Mouse (Mus musculus) neutrophil, adult 5-6 weeks (primary cell): ENCODE measurements around the gene Slit3. TPM values are rescaled to one million over a fixed set of nuclear protein-coding genes. Genes with fewer than 3 reads are reported as not detected.

Experiments
- ATAC-seq: fragments of 151-379, 151-347 bp; 2 replicates; pipeline ENCODE4 v1.8.0; 2017; ENCODE audit warnings: mild to moderate bottlenecking, moderate TSS enrichment; ENCODE audit not compliant: insufficient number of reproducible peaks, poor library complexity, low FRiP score, severe bottlenecking; ENCODE audit errors: extremely low read depth
- total RNA-seq: library from RNA; stranded (forward); fragments of 200-1000 nt; gene quantifications from 2 replicates; pipeline ENCODE4 v1.2.3, GENCODE M21; 2017

Slit3 gene
- not detected in 2 replicates for total RNA-seq

DNA sequence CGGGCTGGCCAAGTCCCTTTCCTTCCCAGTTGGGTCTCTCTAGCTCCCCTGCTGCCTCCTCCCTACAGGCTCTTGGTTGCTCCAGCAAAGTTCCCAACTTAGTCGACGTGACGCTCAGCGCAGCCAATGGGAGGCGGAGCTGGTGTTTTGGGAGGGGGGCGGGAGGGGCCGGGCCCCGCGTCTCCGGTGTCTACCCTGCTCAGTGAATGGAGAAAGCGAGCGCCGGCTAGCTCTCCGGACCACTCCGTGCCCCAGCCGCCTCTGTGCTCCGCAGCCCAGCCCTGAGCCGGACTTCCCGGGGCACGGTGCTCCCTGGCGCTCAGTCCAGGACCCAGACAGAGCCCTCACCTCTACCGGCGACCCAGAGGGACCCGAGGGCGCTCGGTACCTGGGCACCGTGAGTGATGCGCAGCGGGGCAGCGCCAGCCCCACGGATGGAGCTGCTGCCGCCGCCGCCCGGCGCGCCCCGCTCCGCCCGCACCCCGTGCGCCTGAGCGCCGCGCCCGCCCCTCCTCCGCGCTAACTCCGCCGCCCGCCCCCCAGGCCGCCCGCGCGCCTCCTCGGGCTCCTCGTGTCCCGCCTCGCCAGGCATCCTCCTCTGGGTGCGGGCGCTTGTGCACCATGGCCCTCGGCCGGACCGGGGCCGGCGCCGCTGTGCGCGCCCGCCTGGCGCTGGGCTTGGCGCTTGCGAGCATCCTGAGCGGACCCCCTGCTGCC is at the start of gene Slit3:
Slit3 (plus strand) TSS at position 331 of the 717 bp plus-strand sequence.
- no peak for ATAC-seq

DNA sequence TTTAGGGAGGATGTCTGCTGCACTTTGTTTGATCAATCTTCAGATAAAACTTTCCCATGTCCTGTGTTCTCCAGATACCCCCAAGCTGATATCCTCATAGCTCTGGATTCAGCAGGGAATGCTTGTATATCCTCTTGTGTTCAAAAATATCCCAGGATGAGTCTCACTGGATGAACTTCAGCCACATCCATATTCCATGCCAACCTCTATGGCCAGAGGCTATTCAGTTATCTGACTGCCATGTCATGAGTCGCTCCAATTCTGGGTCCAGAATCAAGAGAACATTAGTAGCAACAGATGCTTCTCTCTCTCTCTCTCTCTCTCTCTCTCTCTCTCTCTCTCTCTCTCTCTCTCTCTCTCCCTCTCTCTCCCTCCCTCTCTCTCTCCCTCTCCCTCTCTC is 49.6 kb upstream of the Slit3 start:
- ATAC-seq: no peak

DNA sequence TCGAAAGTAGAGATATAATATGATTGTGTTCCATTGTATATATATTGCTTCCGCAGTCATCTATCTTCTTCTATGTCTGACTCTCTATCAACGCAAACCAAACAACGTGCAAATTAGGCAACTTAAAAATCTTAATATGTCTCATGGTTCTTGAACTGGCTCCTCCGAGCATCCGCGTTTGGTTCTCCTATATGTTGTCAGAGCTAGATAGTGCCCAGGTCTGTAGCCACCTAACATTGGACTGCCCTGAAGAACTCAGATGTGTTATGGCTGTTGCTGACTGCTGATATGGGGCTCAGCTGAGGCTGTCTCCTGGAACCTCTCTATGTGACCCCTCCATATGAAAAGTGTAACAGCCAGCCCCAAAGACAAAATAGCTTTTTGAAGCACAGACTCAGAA is 45.6 kb upstream of the Slit3 start:
- no peak for ATAC-seq

DNA sequence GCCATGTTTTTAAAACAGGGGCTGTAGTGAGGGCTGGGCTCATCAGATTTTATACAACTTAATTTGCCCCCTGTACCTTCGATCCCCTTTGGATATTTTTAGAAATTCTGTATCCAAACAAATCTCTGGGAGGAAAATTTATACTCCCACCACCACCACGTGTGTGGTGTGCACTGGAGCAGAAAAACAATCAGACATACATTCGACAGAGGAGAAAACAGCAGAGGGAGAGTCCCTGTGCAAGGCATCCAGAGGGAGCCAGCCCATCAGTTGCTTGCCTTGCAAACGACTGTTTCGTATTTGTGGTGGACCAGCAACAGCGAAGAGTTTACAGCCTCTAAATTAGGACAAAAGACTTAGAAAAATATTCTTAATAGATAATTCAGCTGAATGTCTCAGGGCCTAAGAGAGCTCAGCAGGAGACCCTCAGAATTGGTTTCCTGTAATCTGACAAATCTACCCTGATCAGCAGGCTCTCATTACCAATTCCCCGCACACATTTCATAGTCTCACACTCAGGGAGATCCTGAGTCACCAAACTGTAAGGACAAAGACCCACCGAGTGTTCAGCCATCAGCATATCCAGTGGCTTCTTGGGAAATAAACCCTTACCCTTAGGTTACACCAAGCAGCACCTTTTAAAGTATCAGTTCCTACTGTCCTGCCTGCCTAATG is 40.4 kb upstream of the Slit3 start:
- no peak for ATAC-seq

GRCm38 (mm10) chr11:35082297-35082696 is 38.7 kb upstream of the Slit3 start:
- no peak for ATAC-seq

- ATAC-seq: no peak
Observed at GRCm38 (mm10) chr11:35083049-35083448, 38.0 kb upstream of the Slit3 start.

- no peak for ATAC-seq
Observed at GRCm38 (mm10) chr11:35085351-35085750, 35.7 kb upstream of the Slit3 start.

DNA sequence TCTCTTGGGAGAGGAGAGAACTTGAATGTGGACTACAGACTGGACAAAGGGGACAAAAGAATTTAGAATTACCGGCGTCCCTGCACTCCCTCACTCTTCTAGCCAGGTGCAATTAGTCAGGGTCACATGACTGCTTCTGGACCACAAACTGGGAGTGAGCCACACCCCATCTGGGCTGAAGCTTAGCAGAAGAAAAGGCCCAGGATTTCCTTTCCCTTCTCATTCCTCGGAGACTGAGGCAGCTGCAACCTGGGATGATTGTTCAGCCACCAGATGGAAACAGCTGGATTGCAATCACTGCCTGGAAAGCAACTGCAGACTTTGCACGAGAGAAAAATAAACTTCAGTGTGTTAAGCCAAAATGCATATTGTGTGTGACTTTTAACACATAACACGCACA is 35.0 kb upstream of the Slit3 start:
- no peak for ATAC-seq

- ATAC-seq: no peak
Observed at GRCm38 (mm10) chr11:35087454-35087853, 33.6 kb upstream of the Slit3 start.

GRCm38 (mm10) chr11:35088136-35088535 is 32.9 kb upstream of the Slit3 start:
- ATAC-seq: no peak

- peak; percentile 97 for ATAC-seq
Observed at GRCm38 (mm10) chr11:35090629-35091335, 30.2 kb upstream of the Slit3 start.

GRCm38 (mm10) chr11:35096538-35096937 is 24.5 kb upstream of the Slit3 start:
- no peak for ATAC-seq

- ATAC-seq: no peak
Observed at GRCm38 (mm10) chr11:35109781-35110180, 11.2 kb upstream of the Slit3 start.

DNA sequence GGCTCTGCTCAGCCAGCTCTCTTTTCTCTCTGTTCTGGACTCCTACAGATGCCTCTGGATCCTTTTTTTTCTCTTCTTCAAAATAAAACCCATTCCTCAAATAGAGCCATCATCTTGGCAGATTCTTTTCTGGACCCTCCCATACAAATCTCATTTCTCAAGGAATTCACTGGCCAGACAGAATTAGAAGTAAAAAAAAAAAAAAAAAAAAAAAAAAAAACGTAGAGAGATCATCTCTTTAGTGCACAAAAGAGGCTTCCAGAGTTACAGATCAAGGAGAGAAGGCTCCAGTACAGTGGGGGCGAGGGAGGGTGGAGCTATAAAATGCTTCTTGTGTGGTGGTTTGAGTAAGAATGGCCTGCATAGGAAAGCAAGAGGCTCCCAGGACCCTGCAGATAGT is 10.2 kb upstream of the Slit3 start:
- no peak for ATAC-seq

DNA sequence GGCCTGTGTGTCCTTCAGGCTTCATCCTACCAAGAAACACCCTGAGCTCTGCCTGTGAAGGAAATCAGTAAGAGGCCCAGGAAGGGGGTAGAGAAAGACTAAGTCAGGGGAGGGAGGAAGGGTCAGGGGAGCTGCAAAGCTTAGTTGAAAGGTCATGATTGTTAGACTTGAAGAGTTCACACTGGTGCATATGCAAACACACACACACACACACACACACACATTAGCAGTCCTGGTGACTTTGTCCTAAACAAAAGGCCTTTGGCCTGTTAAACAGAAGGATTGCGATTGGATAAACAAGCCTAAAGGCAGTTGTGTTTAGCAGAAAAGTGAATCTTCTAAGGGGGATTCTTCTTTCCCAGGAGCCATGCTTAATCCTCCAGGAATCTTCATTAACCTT is 7.7 kb upstream of the Slit3 start:
- no peak for ATAC-seq

- no peak for ATAC-seq
Observed at GRCm38 (mm10) chr11:35116436-35116835, 4.6 kb upstream of the Slit3 start.

- no peak for ATAC-seq
Observed at GRCm38 (mm10) chr11:35117871-35118270, 3.2 kb upstream of the Slit3 start.

- no peak for ATAC-seq
Observed at GRCm38 (mm10) chr11:35118731-35119130, 2.3 kb upstream of the Slit3 start.

GRCm38 (mm10) chr11:35119360-35119759 is 1.7 kb upstream of the Slit3 start:
- ATAC-seq: no peak

DNA sequence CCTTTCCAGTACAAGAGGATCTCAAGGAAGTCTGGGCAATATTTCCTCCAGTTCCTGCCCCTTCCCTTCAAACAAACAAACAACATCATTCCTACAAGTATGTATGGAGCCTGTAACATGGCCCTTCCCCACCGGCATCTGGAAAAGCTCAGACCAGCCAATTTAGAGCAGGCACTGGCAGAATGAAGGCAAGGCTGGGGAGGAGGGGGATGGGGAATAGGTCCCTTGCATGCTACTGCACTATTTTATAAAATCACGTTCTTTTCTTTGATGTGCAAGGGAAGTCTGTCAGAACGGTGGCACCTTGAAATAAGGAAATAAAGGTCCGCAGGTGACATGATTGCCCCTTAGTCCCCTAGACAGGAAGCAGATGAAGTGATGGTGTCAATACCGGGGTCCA is 948 bp upstream of the Slit3 start:
- ATAC-seq: no peak
